Mouse (Mus musculus): ENCODE data around the gene Mief1. TPM values are rescaled to one million over a fixed set of nuclear protein-coding genes. Genes with fewer than 3 reads are reported as not detected.

Gene Mief1
- polyA plus RNA-seq, 1 experiment from 2014 or later: 33.8 TPM

DNA sequence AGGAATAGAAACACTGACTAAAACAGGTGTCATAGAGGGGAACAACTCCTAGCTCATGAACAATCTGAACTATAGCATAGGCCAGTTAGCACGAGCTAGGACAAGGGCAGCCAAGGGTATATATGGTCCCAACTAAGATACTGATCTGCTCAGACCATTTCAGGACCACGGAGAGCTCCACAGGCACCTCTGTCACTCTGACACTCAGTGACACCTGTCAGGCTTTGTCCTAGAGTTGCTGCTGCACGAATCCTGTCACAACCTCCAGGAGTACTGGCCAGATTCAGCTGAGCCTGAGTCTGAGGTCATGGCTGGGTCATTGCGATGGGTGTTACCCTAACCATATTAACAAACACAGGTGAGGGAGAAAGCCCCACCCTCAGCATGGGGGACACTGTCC is 30.4 kb upstream of the Mief1 start:
- Histone ChIP-seq H3K9me3 (ENCODE audit: control insufficient read depth, low read length) (no peaks in the 10 kb centered on the region), H3K4me3 (ENCODE audit: low read depth, low read length) (no peak overlapping the region), H3K36me3 (ENCODE audit: control insufficient read depth, insufficient read depth, low read length) (no peaks in the 10 kb centered on the region), H3K27ac (replicated peaks; ENCODE audit: low read depth, low read length) (no peak overlapping the region), H3K4me1 (ENCODE audit: control insufficient read depth, insufficient read depth, low read length) (no peaks in the 10 kb centered on the region), H3K9ac (ENCODE audit: low read length) (no peak overlapping the region), H3K27me3 (ENCODE audit: control insufficient read depth, insufficient read depth, low read length) (no peaks in the 10 kb centered on the region), H3K4me2 (ENCODE audit: low read depth, severe bottlenecking) (no peak overlapping the region)
- DNase-seq (ENCODE audit: low spot score): peak; percentile 73
- WGBS: 32% methylated on average over 4 of the region's 4 CpGs
- no peak for ATAC-seq (ENCODE audit: insufficient number of reproducible peaks, low FRiP score, low TSS enrichment, low read depth)

DNA sequence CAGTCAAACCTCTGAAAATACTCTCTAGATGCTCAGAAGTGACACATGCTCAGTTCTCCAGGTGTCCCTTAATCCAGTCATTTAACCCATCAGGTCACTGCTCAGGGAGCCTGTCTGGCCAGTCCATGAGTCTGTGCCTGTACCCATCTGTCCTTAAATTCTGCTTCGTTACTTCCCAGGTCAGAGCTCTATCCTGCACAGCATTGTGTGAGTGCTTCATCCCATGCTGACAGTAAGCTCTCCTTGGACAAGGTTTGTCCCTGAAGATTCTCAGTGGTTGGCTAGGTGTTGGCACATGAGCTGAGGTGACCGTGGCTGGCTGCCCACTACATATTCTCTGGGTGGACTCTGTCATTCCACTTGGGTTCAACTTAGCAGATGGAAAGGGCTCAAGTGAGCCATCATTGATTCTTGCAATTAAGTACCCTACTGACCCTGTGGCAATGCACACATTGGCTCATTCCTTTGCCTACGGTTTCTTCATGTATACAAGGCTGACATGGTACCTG is 27.7 kb upstream of the Mief1 start:
- 92% methylated on average over 3 of the region's 3 CpGs for WGBS
- Histone ChIP-seq H3K27ac (replicated peaks; ENCODE audit: low read depth, low read length) (no peak overlapping the region), H3K27me3 (ENCODE audit: control insufficient read depth, insufficient read depth, low read length) (no peaks in the 10 kb centered on the region), H3K4me1 (ENCODE audit: control insufficient read depth, insufficient read depth, low read length) (no peaks in the 10 kb centered on the region), H3K4me2 (ENCODE audit: low read depth, severe bottlenecking) (no peak overlapping the region), H3K36me3 (ENCODE audit: control insufficient read depth, insufficient read depth, low read length) (no peaks in the 10 kb centered on the region), H3K9me3 (ENCODE audit: control insufficient read depth, low read length) (no peaks in the 10 kb centered on the region), H3K9ac (ENCODE audit: low read length) (no peak overlapping the region), H3K4me3 (ENCODE audit: low read depth, low read length) (no peak overlapping the region)
- ATAC-seq (ENCODE audit: insufficient number of reproducible peaks, low FRiP score, low TSS enrichment, low read depth) (no peak), DNase-seq (ENCODE audit: low spot score) (no peak)

DNA sequence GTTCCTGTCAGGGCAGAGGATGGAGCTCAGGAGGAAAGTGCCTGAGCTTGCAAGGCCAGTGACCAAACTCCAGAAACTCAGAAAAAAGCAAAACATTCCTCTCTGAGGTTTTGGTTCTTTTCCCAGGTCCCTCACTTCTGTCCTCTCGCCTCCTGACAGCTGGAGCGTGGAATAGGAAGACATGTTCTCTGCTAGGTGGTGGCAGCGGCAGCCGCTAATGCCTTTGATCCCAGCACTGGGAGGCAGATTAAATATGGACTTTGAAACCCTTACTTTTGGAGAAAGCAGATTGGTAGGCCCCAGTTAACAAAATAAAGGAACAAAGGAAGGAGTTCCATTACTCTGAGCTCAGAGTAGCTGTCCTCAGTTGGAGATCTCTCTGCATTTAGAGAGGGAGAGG is 25.4 kb upstream of the Mief1 start:
- no peaks in the 10 kb centered on the region for H3K9me3 ChIP-seq (ENCODE audit: control insufficient read depth, low read length)
- H3K4me1 ChIP-seq (ENCODE audit: control insufficient read depth, insufficient read depth, low read length): no peaks in the 10 kb centered on the region
- WGBS: 30% methylated on average over 4 of the region's 4 CpGs
- no peak for DNase-seq (ENCODE audit: low spot score)
- H3K36me3 ChIP-seq (ENCODE audit: control insufficient read depth, insufficient read depth, low read length): peaks cover 2% of the 10 kb centered on the region; the same call in 1 of the 2 replicates
- no peak overlapping the region for H3K4me2 ChIP-seq (ENCODE audit: low read depth, severe bottlenecking)
- H3K27ac ChIP-seq (replicated peaks; ENCODE audit: low read depth, low read length): no peak overlapping the region
- H3K4me3 ChIP-seq (ENCODE audit: low read depth, low read length): no peak overlapping the region
- ATAC-seq (ENCODE audit: insufficient number of reproducible peaks, low FRiP score, low TSS enrichment, low read depth): no peak
- no peak overlapping the region for H3K9ac ChIP-seq (ENCODE audit: low read length)
- no peaks in the 10 kb centered on the region for H3K27me3 ChIP-seq (ENCODE audit: control insufficient read depth, insufficient read depth, low read length)

DNA sequence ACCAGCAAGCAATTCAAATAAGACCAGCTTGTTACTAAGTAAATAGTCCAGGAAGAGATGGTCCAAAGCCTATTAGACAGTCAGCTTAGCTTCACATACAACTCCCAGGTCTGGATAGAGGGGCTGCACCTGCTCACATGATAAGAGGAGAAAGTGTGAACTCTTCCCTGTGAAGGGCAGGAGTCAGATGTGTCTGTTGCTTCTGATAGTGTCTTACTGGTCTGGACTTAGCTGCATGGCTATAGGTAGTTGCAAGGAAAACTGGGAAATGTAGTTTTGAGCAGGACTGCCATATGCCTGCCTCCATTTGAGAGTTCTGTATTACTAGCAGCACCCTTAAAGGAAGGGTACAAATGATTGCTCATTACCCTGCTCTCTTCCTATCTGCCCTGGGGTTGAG is 20.1 kb upstream of the Mief1 start:
- Histone ChIP-seq H3K4me1 (ENCODE audit: control insufficient read depth, insufficient read depth, low read length) (peaks cover 2% of the 10 kb centered on the region; the same call in 1 of the 2 replicates), H3K9me3 (ENCODE audit: control insufficient read depth, low read length) (no peaks in the 10 kb centered on the region), H3K4me2 (ENCODE audit: low read depth, severe bottlenecking) (no peak overlapping the region), H3K9ac (ENCODE audit: low read length) (no peak overlapping the region), H3K4me3 (ENCODE audit: low read depth, low read length) (no peak overlapping the region), H3K36me3 (ENCODE audit: control insufficient read depth, insufficient read depth, low read length) (peaks cover 4% of the 10 kb centered on the region; the same call in 1 of the 2 replicates), H3K27me3 (ENCODE audit: control insufficient read depth, insufficient read depth, low read length) (no peaks in the 10 kb centered on the region), H3K27ac (replicated peaks; ENCODE audit: low read depth, low read length) (no peak overlapping the region)
- DNase-seq (ENCODE audit: low spot score) (no peak), ATAC-seq (ENCODE audit: insufficient number of reproducible peaks, low FRiP score, low TSS enrichment, low read depth) (no peak)

DNA sequence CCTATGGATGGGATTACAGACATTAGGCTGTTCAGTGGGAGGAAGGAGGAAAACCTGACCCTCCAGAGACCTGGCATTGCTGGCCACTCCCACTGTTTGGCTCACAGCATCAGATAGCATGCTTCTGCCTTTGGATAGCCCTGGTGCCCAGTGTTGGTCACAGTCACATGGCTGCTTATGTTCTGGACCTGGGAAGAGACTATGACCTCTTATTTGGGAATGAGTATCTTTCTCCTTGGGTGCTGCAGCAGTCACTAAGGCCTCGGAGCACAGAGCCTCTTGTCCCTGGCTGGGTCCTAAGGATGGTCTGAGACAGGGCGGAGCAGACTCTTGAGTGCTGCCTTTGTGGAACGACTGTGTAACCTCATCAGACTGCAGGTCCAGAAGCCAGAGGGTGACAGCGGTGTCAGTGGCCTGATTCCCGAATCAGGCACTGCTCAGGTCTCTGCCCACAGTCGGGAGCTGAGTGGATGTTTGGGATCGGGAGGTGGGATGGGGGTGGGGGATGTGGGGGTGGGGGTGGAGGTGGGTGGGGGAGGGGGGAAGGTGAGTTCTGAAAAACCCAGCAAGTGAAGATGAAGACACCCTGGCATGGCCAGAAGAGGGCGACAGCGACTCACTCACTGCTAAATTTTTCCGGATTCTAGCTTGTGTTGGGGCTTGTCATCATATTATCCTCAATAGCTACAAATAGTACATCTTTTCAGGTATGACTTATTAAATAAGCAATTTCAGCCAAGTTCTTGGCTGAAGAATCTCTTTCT is 17.9 kb upstream of the Mief1 start:
- H3K4me3 ChIP-seq (ENCODE audit: low read depth, low read length): no peak overlapping the region
- H3K4me1 ChIP-seq (ENCODE audit: control insufficient read depth, insufficient read depth, low read length): peaks cover 2% of the 10 kb centered on the region; the same call in 1 of the 2 replicates
- H3K36me3 ChIP-seq (ENCODE audit: control insufficient read depth, insufficient read depth, low read length): peaks cover 4% of the 10 kb centered on the region; the same call in 1 of the 2 replicates
- H3K9ac ChIP-seq (ENCODE audit: low read length): no peak overlapping the region
- no peak overlapping the region for H3K4me2 ChIP-seq (ENCODE audit: low read depth, severe bottlenecking)
- H3K27me3 ChIP-seq (ENCODE audit: control insufficient read depth, insufficient read depth, low read length): no peaks in the 10 kb centered on the region
- 13% methylated on average over 10 of the region's 10 CpGs for WGBS
- DNase-seq (ENCODE audit: low spot score) (peak; percentile 48), ATAC-seq (ENCODE audit: insufficient number of reproducible peaks, low FRiP score, low TSS enrichment, low read depth) (no peak)
- no peaks in the 10 kb centered on the region for H3K9me3 ChIP-seq (ENCODE audit: control insufficient read depth, low read length)
- H3K27ac ChIP-seq (replicated peaks; ENCODE audit: low read depth, low read length): no peak overlapping the region

DNA sequence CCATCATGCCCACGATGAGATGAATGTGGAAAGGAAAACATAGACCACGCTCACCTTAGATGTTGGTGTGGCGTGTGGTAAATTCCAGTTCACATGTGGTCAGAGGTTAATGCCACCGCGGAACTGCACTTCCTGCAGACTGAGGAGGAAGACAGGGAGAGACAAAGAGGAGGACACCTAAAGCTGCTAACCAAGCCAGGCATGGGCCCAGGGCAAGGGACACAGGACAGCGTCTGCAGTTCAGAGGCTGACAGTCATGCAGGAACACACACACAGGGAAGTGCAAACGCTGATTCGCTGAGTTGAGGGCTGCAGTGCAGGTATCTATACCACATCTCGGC is 17.4 kb upstream of the Mief1 start:
- H3K4me1 ChIP-seq (ENCODE audit: control insufficient read depth, insufficient read depth, low read length): peaks cover 2% of the 10 kb centered on the region; the same call in 1 of the 2 replicates
- 62% methylated on average over 9 of the region's 9 CpGs for WGBS
- no peak overlapping the region for H3K27ac ChIP-seq (replicated peaks; ENCODE audit: low read depth, low read length)
- DNase-seq (ENCODE audit: low spot score): no peak
- H3K4me3 ChIP-seq (ENCODE audit: low read depth, low read length): no peak overlapping the region
- no peak overlapping the region for H3K4me2 ChIP-seq (ENCODE audit: low read depth, severe bottlenecking)
- H3K36me3 ChIP-seq (ENCODE audit: control insufficient read depth, insufficient read depth, low read length): peaks cover 4% of the 10 kb centered on the region; the same call in 1 of the 2 replicates
- H3K9me3 ChIP-seq (ENCODE audit: control insufficient read depth, low read length): no peaks in the 10 kb centered on the region
- no peak for ATAC-seq (ENCODE audit: insufficient number of reproducible peaks, low FRiP score, low TSS enrichment, low read depth)
- no peaks in the 10 kb centered on the region for H3K27me3 ChIP-seq (ENCODE audit: control insufficient read depth, insufficient read depth, low read length)
- no peak overlapping the region for H3K9ac ChIP-seq (ENCODE audit: low read length)

DNA sequence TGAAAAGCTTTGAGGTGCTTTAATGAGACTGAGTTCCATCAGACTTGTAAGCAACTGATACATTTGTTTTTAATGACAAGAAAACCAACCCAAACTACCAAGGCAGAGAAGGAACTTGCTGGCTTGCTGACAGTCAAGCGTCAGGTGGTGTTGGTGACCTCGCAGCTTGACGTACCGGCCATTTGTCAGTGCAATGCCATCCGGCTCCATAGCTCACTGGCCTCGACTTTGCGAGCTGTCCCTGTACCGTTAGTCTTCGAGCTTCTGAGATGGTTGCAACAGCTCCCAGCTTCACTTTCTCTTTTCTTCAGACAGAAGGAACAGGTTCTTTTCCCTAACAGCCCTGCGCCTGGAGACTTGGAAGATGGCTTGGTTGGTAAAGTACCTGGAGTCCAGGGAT is 16.3 kb upstream of the Mief1 start:
- no peak overlapping the region for H3K9ac ChIP-seq (ENCODE audit: low read length)
- H3K4me1 ChIP-seq (ENCODE audit: control insufficient read depth, insufficient read depth, low read length): peaks cover 2% of the 10 kb centered on the region; the same call in 1 of the 2 replicates
- 86% methylated on average over 10 of the region's 10 CpGs for whole genome bisulfite sequencing
- no peaks in the 10 kb centered on the region for H3K27me3 ChIP-seq (ENCODE audit: control insufficient read depth, insufficient read depth, low read length)
- no peak overlapping the region for H3K27ac ChIP-seq (replicated peaks; ENCODE audit: low read depth, low read length)
- H3K4me3 ChIP-seq (ENCODE audit: low read depth, low read length): no peak overlapping the region
- H3K4me2 ChIP-seq (ENCODE audit: low read depth, severe bottlenecking): no peak overlapping the region
- ATAC-seq (ENCODE audit: insufficient number of reproducible peaks, low FRiP score, low TSS enrichment, low read depth) (no peak), DNase-seq (ENCODE audit: low spot score) (no peak)
- no peaks in the 10 kb centered on the region for H3K9me3 ChIP-seq (ENCODE audit: control insufficient read depth, low read length)
- 0 out of 2 replicates have a peak, but pooled peaks cover 2% of the 10 kb centered on the region for H3K36me3 ChIP-seq (ENCODE audit: control insufficient read depth, insufficient read depth, low read length)

DNA sequence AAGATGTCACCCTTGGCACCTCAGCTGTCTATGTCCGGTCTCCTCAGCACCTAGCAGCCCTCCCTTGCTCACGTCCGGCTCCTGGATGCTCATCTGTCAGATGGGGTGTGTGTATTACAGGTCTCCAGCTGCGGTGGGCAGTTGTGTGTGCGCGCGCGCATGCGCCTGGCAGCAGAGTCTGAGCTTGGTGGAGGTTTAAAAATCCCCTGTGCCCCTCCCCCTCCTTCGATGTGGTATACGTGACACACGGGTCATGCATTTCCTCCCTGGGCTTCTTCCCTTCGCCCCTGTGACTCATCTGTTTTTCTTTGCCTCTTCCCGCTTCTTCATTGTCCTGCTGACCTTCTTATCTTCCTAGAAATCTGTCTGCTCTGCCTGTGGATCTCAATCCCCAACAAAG is 14.6 kb upstream of the Mief1 start:
- H3K27me3 ChIP-seq (ENCODE audit: control insufficient read depth, insufficient read depth, low read length): no peaks in the 10 kb centered on the region
- peak; percentile 29 for DNase-seq (ENCODE audit: low spot score)
- no peak for ATAC-seq (ENCODE audit: insufficient number of reproducible peaks, low FRiP score, low TSS enrichment, low read depth)
- H3K27ac ChIP-seq (replicated peaks; ENCODE audit: low read depth, low read length): no peak overlapping the region
- 55% methylated on average over 14 of the region's 14 CpGs for WGBS
- no peak overlapping the region for H3K4me3 ChIP-seq (ENCODE audit: low read depth, low read length)
- H3K9ac ChIP-seq (ENCODE audit: low read length): no peak overlapping the region
- H3K4me2 ChIP-seq (ENCODE audit: low read depth, severe bottlenecking): no peak overlapping the region
- H3K36me3 ChIP-seq (ENCODE audit: control insufficient read depth, insufficient read depth, low read length): 0 out of 2 replicates have a peak, but pooled peaks cover 2% of the 10 kb centered on the region
- H3K9me3 ChIP-seq (ENCODE audit: control insufficient read depth, low read length): no peaks in the 10 kb centered on the region
- H3K4me1 ChIP-seq (ENCODE audit: control insufficient read depth, insufficient read depth, low read length): peaks cover 2% of the 10 kb centered on the region; the same call in 1 of the 2 replicates

Data from limb, embryonic 11.5 days (tissue).